Mouse (Mus musculus) testis, adult 2 months (tissue): ENCODE data around the gene Mfsd4a.

Source experiments
- CTCF ChIP-seq: fragments of 200-500 bp; IDR thresholded peaks from 2 replicates; pipeline ENCODE4 v1.5.1; 2012; ENCODE audit warnings: low read depth, mild to moderate bottlenecking, inconsistent platforms, low read length, moderate library complexity; ENCODE audit not compliant: control insufficient read depth, insufficient read depth, insufficient replicate concordance
- POLR2A ChIP-seq: fragments of 200-500 bp; IDR thresholded peaks from 2 replicates; pipeline ENCODE4 v1.6.1; 2012; ENCODE audit warnings: low read depth, mild to moderate bottlenecking, inconsistent platforms, low read length, moderate library complexity; ENCODE audit not compliant: control insufficient read depth

GRCm38 (mm10) chr1:132019876-132020275 lies 48.0 kb downstream of the Mfsd4a start:
- TF ChIP-seq CTCF (no peak), POLR2A (no peak)
